Mouse (Mus musculus) erythroblast, adult 5-6 weeks (primary cell): ENCODE results near the gene Heg1. TPM values are rescaled to one million over a fixed set of nuclear protein-coding genes. Genes with fewer than 3 reads are reported as not detected.

ENCODE experiments used
- ATAC-seq: replicated peaks from 2 replicates; pipeline ENCODE4 v1.8.0; 2016; ENCODE audit warnings: moderate number of reproducible peaks, mild to moderate bottlenecking, moderate TSS enrichment, inconsistent platforms; ENCODE audit not compliant: poor library complexity, low FRiP score, severe bottlenecking
- total RNA-seq, 2 experiments: library from RNA; stranded (forward) in 1 of 2; stranded (reverse) in 1 of 2; fragments of 150-400 nt in 1 of 2; fragments of 200-764, 138-1000 nt in 1 of 2; gene quantifications; 2 replicates each; pipeline versions ENCODE4 v1.2.3 to v1.2.4; 2015 to 2017; ENCODE audit warnings: low replicate concordance in 2 of 2

Heg1 gene
- total RNA-seq (2015; ENCODE audit: low replicate concordance): 3.7 and 7.5 TPM in 2 replicates
- total RNA-seq (2017; ENCODE audit: low replicate concordance): 2.4 and 6.4 TPM in 2 replicates

DNA sequence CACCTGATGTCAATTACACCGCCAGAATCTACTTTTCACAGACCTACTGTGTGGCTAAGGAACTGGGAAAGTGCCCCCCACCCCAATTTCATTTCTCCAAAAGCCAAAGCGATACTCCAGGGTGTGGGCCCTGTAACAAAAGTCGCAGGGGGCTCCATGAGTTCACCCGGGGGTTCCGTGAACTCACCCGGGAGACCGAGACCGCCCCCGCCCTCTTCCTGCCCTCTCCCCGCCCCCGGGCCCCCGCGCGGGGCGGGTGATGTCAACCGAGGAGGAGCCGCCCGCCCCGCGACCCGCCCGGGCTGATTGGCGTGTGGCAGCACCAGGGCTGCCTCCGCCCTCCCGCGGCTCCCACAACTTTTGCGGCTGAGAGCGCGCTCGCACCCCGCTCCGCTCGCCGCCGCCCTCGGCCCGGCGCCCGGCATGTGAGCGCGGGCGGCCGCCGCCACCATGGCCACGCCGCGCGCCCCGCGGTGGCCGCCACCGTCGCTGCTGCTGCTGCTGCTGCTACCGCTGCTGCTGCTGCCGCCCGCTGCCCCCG is at the start of gene Heg1:
TSS of gene Heg1 (plus strand) at position 209 of the 541 bp plus-strand sequence.
- ATAC-seq: 0 out of 2 replicates have a peak, but pooled peaks have one; percentile 45

- no peak for ATAC-seq
Measured at GRCm38 (mm10) chr16:33635836-33636595, 48.2 kb upstream of the Heg1 start.

DNA sequence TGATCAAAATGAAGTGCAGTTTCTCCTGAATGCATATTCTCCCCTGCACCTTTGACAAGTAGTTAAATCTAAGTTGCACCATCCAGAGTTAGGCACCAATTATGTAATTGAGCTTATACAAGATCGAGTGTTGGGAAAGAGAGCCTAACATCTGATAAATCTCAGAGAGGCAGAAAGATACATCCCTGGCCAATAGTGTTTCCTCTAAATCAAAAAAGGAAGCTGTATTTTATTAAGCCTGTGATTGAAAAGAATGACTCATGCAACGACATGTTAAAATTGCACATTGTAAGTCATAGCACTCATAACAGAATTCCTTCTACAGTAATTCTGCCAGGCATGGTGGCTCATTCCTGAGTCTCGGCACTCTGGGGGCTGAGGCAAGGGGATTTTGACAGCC is 42.4 kb upstream of the Heg1 start:
- no peak for ATAC-seq

DNA sequence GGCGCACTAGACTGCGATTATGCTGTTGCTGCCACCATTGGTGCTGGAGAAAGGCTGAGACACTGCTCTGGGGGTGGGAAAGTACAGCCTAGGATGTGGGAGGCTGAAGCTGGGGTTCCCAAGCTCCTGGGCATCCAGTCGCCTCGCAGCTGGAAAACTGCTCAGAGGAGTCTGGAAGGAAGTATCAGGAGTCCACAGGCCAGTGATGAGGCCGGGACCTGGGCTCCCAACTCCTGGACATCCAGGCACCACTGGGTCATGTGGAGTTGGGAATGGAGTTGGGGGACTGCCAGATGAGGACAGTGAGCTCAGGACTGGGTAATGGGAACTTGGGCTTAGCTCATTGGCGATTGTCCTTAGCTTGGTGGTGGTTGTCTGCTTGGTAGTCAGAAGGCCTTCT is 31.1 kb upstream of the Heg1 start:
- ATAC-seq: no peak

- ATAC-seq: no peak
Measured at GRCm38 (mm10) chr16:33655443-33655842, 28.7 kb upstream of the Heg1 start.

DNA sequence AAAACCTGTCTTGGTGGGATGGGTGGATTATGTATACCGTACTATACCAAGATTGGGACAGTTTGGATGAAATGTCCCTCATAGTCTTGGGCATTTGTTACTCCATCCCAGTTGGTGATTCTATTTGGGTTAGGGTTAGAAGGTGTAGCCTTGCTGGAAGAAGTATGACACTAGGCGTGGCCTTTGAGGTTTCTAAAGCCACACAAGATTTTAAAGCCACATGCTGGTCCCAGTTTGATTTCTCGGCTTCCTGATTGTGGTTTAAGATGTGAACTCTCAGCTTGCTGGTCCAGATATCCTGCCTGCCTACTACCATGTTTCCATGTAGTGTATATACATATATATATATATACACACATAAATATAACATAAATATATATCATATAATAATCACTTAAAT is 27.0 kb upstream of the Heg1 start:
- ATAC-seq: no peak

- no peak for ATAC-seq
Measured at GRCm38 (mm10) chr16:33658121-33658520, 26.0 kb upstream of the Heg1 start.

DNA sequence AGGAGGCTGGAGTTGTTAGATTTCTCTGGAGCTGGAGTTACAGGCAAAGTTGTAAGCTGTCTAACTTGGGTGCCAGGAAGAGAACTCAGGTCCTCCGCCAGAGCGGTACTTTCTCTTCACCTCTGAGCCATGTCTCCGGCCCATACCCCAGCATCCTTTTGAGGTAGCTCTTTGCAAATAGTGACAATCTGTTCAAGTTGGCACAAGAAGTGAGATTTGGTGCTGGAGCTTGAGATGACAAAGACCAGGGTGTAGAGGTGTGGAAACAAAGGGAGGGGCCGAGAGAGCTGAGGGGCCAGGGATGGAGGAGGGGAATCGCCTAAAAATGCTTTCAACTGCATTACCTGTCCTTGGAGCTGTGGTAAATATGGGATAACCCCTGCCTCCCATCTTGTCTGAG is 24.6 kb upstream of the Heg1 start:
- no peak for ATAC-seq

GRCm38 (mm10) chr16:33660125-33660524 is 24.0 kb upstream of the Heg1 start:
- no peak for ATAC-seq

- ATAC-seq: no peak
Measured at GRCm38 (mm10) chr16:33662841-33663240, 21.3 kb upstream of the Heg1 start.

DNA sequence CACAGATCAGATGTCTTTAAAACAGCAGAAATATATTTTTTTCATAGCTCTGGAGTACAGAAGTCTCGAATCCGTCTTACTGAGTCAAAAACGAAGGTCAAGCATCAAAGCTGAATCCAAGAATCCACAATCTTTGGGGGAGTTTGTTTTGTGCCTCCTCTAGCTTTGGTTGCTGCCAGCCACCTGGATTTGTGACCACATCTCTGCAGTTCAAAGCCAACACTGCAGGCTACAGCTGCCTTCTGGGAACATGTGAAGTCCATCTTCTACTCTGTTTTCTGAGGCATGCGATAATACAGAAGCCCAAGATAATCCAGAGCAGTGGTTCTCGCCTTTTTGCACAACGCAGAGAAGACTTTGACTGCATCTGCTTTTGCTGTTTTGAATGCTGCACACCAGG is 17.9 kb upstream of the Heg1 start:
- ATAC-seq: no peak

DNA sequence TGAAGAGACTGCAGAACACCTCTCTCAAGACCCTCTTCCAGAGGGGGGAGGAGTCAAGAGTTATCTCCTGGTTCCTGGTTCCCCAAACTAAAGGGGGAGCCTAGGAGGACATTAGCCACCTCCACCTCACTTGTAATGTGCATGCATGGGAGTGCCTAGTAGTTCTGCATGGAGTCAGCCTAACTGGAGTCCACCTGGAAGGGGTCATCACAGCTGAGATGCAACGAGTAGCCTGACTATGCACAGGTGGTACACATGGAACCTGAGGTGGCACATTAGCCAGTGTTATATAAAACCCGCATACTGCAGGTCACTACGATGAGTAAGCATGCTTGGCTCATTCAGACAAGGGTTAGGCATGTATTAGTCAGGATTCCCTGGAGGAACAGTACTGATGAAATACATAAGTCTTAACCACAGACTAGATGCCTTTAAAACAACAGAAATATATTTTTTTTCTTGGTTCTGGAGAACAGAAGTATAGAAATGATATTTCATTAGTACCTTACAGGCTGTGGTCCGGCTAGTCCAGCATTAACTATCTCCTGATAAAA is 17.1 kb upstream of the Heg1 start:
- no peak for ATAC-seq

- no peak for ATAC-seq
Measured at GRCm38 (mm10) chr16:33668448-33668847, 15.7 kb upstream of the Heg1 start.

DNA sequence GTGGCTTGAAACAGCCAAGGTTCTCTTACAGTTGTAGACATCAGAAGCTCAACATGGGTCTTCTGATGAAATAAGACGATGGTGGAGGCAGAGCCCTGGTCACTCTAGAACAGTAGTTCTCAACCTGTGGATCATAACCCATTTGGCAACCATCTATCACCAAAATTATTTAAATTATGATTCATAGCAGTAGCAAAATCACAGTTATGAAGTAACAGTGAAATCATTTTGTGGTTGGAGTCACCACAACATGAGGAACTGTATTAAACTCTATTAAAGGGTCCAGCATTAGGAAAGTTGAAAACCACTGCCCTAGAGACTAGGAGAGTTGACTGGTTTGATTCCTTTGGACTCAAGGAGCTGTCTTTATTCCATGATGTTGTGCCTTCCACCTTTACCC is 15.1 kb upstream of the Heg1 start:
- ATAC-seq: no peak

- ATAC-seq: no peak
Measured at GRCm38 (mm10) chr16:33670340-33670739, 13.8 kb upstream of the Heg1 start.

DNA sequence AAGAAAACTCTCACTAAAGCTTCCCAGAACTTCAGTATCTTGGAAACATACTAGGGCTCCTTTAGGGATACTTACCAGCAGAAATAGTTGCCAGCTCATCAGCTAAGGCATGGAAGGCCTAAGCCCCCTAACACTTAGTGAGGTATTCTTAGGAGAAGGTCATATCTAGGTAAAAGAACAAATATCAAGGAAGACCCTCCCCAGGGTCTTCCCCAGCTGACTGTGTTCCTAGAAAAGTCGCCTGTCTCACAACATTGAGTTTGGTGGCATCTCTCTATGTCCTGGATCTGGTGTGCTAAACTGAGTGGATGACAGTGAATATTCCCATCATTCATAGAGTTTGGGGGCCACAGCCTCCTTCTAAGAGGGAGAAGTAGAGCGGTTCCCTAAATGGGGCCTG is 13.2 kb upstream of the Heg1 start:
- no peak for ATAC-seq

DNA sequence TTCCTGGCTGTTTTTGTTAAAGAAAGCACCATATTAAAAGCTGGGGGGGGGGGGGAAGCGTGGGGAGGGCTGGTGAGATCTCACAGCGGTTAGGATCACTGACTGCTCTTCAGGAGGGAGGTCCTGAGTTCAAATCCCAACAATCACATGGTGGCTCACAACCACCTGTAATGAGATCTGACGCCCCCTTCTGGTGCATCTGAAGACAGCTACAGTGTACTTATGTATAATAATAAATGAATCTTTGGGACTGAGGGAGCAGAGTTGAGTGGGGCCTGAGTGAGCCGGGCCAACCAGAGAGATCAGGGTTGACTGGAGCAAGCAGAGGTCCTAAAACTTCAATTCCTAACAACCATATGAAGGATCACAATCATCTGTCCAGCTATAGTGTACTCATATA is 12.0 kb upstream of the Heg1 start:
- no peak for ATAC-seq

- ATAC-seq: no peak
Measured at GRCm38 (mm10) chr16:33672643-33673042, 11.5 kb upstream of the Heg1 start.

DNA sequence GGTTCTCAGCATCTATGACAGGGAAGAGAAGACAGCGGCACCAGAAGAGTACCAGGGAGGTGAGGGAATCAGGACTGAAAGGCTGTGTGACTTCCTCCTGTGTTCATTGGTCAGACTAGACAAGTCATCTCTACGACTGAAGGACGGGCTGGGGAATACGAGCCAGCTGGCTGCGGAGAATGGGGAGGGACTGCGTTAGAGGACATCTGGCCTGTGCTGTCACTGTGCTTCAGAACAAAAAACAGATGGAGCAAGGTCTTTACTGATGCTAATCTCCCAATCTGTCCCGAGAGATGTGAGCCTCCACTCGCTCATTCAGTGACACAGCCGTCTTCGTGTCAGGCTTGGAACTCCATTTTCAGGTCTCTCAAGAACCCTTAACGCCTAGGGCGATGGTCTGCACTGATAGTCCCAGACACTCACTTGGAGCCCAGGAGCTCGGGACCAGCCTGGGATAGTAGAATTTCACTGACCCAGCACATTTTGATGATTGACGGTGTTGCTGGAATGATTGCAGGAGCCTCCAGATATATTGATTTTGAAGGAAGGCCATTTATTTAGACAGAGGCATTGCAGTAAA is 10.6 kb upstream of the Heg1 start:
- no peak for ATAC-seq

DNA sequence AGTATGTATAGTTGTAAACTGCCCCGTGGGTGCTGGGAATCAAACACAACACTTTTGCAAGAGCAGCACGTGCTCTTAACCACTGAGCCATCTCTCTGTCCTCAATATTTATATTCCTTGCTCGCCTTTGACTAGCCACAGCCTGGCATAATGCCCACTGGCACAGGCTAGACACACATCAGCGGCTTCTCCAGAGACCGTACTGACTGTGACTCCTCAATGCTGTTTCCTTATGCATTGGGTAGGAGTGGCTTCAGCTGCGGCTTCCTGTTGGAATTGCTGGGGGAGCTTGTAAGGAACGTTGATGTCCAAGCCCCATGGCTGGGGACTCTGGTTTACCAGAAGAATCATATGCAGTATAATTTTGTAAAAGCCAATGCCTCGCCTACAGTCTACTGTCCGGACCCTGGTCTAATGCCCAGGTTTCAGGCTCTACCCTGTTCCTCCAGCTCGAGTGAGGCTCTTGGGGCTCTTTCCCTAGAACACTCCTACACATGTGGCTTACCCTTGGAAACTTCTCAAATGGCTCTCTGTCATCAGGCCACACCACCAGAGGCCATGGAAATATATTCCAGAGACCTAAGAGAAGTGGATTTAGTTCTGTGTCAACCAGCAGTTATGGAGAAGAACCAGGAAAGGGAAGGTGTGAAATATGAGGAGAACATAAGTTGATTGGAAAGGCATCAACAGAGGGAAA is 8.9 kb upstream of the Heg1 start:
- no peak for ATAC-seq

DNA sequence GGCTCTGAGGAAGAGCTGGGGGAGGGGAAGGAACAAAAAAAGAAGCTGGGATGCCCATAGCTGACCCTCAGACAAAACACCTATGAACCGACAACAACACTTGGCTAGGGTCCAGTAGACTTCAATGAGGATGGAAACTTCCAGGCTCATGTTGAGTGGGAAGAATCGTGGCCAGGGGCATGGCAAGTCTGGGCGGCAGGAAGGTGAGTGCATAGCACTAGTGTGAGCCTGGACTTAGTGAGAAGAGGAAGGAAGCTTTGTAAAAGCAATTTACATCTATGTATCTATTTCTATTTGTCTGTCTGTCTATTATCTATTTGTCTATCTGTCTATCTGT is 8.4 kb upstream of the Heg1 start:
- ATAC-seq: no peak
